Mouse (Mus musculus): ENCODE results near the gene Kcnk5. TPM values are rescaled to one million over a fixed set of nuclear protein-coding genes. Genes with fewer than 3 reads are reported as not detected.

The Kcnk5 gene
- polyA plus RNA-seq, 1 experiment: 6.1 TPM

GRCm38 (mm10) chr14:20173873-20174490 lies 7.6 kb downstream of the Kcnk5 start:
- TF ChIP-seq POLR2A (IDR thresholded peaks at IDR 0.05; ENCODE audit: control insufficient read depth, extremely low read depth, insufficient read depth, low read length, poor library complexity) (no peak), CTCF (IDR thresholded peaks at IDR 0.05; ENCODE audit: borderline replicate concordance, control insufficient read depth, extremely low read depth, insufficient read depth, low read length, poor library complexity) (no peak)
- no peaks in the 10 kb centered on the region for H3K36me3 ChIP-seq (ENCODE audit: control insufficient read depth, insufficient read depth, low read length)
- H3K27me3 ChIP-seq (ENCODE audit: control insufficient read depth, insufficient read depth, low read length): no peaks in the 10 kb centered on the region
- H3K27ac ChIP-seq (ENCODE audit: control insufficient read depth, insufficient read depth, low read length): peak overlapping the region; percentile 5; the same call in 1 of the 2 replicates
- DNase-seq: no peak
- peaks cover 35% of the 10 kb centered on the region for H3K4me1 ChIP-seq (replicated peaks; ENCODE audit: control insufficient read depth, insufficient read depth, low read length)
- no peak overlapping the region for H3K4me3 ChIP-seq (ENCODE audit: control insufficient read depth, insufficient read depth, low read length)
- WGBS: 36% methylated on average over 14 of the region's 14 CpGs

GRCm38 (mm10) chr14:20172924-20173323 lies 8.7 kb downstream of the Kcnk5 start:
- no peak for TF ChIP-seq POLR2A (IDR thresholded peaks at IDR 0.05; ENCODE audit: control insufficient read depth, extremely low read depth, insufficient read depth, low read length, poor library complexity)
- no peaks in the 10 kb centered on the region for H3K36me3 ChIP-seq (ENCODE audit: control insufficient read depth, insufficient read depth, low read length)
- peak overlapping the region; percentile 72 for H3K27ac ChIP-seq (ENCODE audit: control insufficient read depth, insufficient read depth, low read length)
- no peak overlapping the region for H3K4me3 ChIP-seq (ENCODE audit: control insufficient read depth, insufficient read depth, low read length)
- DNase-seq: no peak
- no peaks in the 10 kb centered on the region for H3K27me3 ChIP-seq (ENCODE audit: control insufficient read depth, insufficient read depth, low read length)
- peaks cover 33% of the 10 kb centered on the region for H3K4me1 ChIP-seq (replicated peaks; ENCODE audit: control insufficient read depth, insufficient read depth, low read length)
- WGBS: 37% methylated on average over 4 of the region's 4 CpGs

DNA sequence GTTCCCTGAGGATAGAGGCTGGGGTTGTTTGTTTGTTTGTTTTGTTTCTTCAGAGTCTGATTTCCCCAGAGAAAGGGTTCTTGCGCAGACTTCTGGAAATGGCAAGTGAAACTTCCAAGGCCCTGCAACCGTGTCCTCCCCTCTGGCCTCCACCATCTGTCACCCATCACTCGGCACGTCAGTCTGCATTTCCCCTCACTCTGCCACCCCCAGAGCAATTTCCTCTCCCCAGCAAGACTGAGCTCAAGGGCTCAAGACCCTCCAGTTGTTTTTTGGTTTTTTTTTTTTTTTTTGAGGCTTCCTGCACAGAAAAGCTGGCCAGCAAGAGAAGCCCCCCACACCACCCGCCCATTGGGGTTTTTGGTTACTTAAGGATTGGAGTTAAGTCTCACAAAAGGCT lies 9.1 kb downstream of the Kcnk5 start:
- H3K36me3 ChIP-seq (ENCODE audit: control insufficient read depth, insufficient read depth, low read length): no peaks in the 10 kb centered on the region
- no peak for DNase-seq
- H3K4me3 ChIP-seq (ENCODE audit: control insufficient read depth, insufficient read depth, low read length): no peak overlapping the region
- H3K4me1 ChIP-seq (replicated peaks; ENCODE audit: control insufficient read depth, insufficient read depth, low read length): peaks cover 29% of the 10 kb centered on the region
- 20% methylated on average over 5 of the region's 5 CpGs for WGBS
- peak overlapping the region; percentile 46; the same call in 1 of the 2 replicates for H3K27ac ChIP-seq (ENCODE audit: control insufficient read depth, insufficient read depth, low read length)
- no peak for TF ChIP-seq CTCF (IDR thresholded peaks at IDR 0.05; ENCODE audit: borderline replicate concordance, control insufficient read depth, extremely low read depth, insufficient read depth, low read length, poor library complexity)
- no peak for TF ChIP-seq POLR2A (IDR thresholded peaks at IDR 0.05; ENCODE audit: control insufficient read depth, extremely low read depth, insufficient read depth, low read length, poor library complexity)
- no peaks in the 10 kb centered on the region for H3K27me3 ChIP-seq (ENCODE audit: control insufficient read depth, insufficient read depth, low read length)

DNA sequence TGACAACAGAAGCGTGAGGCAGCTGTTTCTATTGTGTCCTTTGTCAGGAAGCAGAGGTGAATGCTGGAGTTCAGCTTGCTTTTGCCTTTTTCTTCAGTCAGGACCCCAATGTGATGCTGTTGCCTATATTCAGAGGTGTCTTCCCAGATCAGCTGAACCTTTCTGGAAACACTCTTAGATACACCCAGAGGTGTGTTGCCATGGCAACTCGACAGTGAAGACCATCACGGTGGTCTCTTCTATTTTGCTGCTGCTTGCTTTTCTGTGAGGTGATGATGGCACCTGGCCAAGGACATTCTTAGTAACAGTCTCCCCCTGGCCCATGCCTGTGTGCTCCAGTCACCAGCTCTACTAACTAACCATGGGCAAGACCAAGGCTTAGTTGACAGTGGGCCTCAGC lies 9.8 kb downstream of the Kcnk5 start:
- no peak overlapping the region for H3K27ac ChIP-seq (ENCODE audit: control insufficient read depth, insufficient read depth, low read length)
- no peaks in the 10 kb centered on the region for H3K36me3 ChIP-seq (ENCODE audit: control insufficient read depth, insufficient read depth, low read length)
- WGBS: 57% methylated on average over 3 of the region's 3 CpGs
- peaks cover 30% of the 10 kb centered on the region for H3K4me1 ChIP-seq (replicated peaks; ENCODE audit: control insufficient read depth, insufficient read depth, low read length)
- H3K27me3 ChIP-seq (ENCODE audit: control insufficient read depth, insufficient read depth, low read length): no peaks in the 10 kb centered on the region
- no peak for TF ChIP-seq POLR2A (IDR thresholded peaks at IDR 0.05; ENCODE audit: control insufficient read depth, extremely low read depth, insufficient read depth, low read length, poor library complexity)
- no peak for TF ChIP-seq CTCF (IDR thresholded peaks at IDR 0.05; ENCODE audit: borderline replicate concordance, control insufficient read depth, extremely low read depth, insufficient read depth, low read length, poor library complexity)
- H3K4me3 ChIP-seq (ENCODE audit: control insufficient read depth, insufficient read depth, low read length): no peak overlapping the region
- no peak for DNase-seq

DNA sequence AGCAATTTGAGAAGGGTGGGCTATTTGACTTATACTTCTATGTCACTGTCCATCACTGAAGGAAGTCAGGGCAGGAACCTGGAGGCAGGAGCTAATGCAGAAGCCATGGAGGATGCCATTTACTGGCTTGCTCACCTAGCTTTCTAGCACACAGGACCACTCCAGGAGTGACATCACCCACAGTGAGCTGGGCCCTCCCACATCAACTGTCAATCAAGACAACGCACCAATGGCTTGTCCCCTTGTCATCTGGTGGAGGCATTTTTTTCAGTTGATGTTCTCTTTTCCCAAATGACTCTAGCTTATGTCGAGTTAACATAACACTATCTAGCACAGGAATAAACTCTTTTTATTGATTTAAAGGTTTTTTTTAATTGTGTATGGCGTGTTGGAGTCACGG lies 12.4 kb downstream of the Kcnk5 start:
- WGBS: 95% methylated on average over 4 of the region's 4 CpGs
- no peaks in the 10 kb centered on the region for H3K36me3 ChIP-seq (ENCODE audit: control insufficient read depth, insufficient read depth, low read length)
- H3K4me1 ChIP-seq (replicated peaks; ENCODE audit: control insufficient read depth, insufficient read depth, low read length): peaks cover 29% of the 10 kb centered on the region

DNA sequence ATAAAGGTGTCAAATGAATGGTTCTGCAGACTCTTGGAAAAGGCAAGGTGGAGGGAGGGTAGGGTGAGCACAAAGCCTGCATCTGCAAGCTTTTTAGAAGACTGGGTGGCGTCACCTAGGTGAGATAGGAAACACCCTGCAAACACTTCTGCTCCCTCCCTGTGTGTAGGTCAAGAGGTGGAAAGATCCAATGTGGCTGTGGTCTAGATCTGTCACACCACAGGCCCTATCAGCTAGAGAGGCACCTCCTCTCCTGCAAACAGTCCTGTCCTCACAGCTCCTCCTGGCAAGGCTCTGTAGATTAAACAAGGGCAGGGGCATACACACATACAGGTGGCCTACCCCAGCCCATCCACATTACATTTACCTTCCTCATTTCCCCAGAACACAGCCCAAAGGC lies 13.1 kb downstream of the Kcnk5 start:
- H3K4me1 ChIP-seq (replicated peaks; ENCODE audit: control insufficient read depth, insufficient read depth, low read length): peaks cover 29% of the 10 kb centered on the region
- 80% methylated on average over 1 of the region's 1 CpGs for WGBS
- no peaks in the 10 kb centered on the region for H3K36me3 ChIP-seq (ENCODE audit: control insufficient read depth, insufficient read depth, low read length)
- no peak overlapping the region for H3K27ac ChIP-seq (ENCODE audit: control insufficient read depth, insufficient read depth, low read length)
- H3K4me3 ChIP-seq (ENCODE audit: control insufficient read depth, insufficient read depth, low read length): no peak overlapping the region
- DNase-seq: no peak
- no peak for TF ChIP-seq POLR2A (IDR thresholded peaks at IDR 0.05; ENCODE audit: control insufficient read depth, extremely low read depth, insufficient read depth, low read length, poor library complexity)
- no peak for TF ChIP-seq CTCF (IDR thresholded peaks at IDR 0.05; ENCODE audit: borderline replicate concordance, control insufficient read depth, extremely low read depth, insufficient read depth, low read length, poor library complexity)
- no peaks in the 10 kb centered on the region for H3K27me3 ChIP-seq (ENCODE audit: control insufficient read depth, insufficient read depth, low read length)

More for the DNA sequence above, 12.4 kb downstream of the Kcnk5 start:
- H3K4me3 ChIP-seq (ENCODE audit: control insufficient read depth, insufficient read depth, low read length): no peak overlapping the region
- TF ChIP-seq POLR2A (IDR thresholded peaks at IDR 0.05; ENCODE audit: control insufficient read depth, extremely low read depth, insufficient read depth, low read length, poor library complexity) (no peak), CTCF (IDR thresholded peaks at IDR 0.05; ENCODE audit: borderline replicate concordance, control insufficient read depth, extremely low read depth, insufficient read depth, low read length, poor library complexity) (no peak)
- H3K27ac ChIP-seq (ENCODE audit: control insufficient read depth, insufficient read depth, low read length): no peak overlapping the region
- no peak for DNase-seq
- H3K27me3 ChIP-seq (ENCODE audit: control insufficient read depth, insufficient read depth, low read length): no peaks in the 10 kb centered on the region

DNA sequence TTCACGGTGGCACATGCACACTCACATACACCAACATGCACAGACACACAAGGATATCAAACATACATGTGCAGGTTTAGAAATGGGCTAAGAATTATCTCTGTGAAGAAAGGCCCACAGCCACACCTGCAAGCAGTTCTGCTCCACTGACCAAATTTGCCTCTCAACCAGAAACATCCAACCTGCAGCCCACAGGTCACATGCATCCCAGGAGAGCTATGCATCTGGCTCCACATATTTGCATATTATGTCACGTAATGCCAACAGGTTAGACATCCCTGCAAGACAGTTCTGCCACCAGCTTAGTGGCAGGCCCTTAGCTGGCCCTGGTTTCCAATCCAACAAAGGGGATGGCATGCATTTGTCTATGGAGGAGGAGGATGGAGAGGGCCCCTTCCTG lies 13.6 kb downstream of the Kcnk5 start:
- TF ChIP-seq CTCF (IDR thresholded peaks at IDR 0.05; ENCODE audit: borderline replicate concordance, control insufficient read depth, extremely low read depth, insufficient read depth, low read length, poor library complexity) (no peak), POLR2A (IDR thresholded peaks at IDR 0.05; ENCODE audit: control insufficient read depth, extremely low read depth, insufficient read depth, low read length, poor library complexity) (no peak)
- no peak overlapping the region for H3K4me3 ChIP-seq (ENCODE audit: control insufficient read depth, insufficient read depth, low read length)
- no peaks in the 10 kb centered on the region for H3K27me3 ChIP-seq (ENCODE audit: control insufficient read depth, insufficient read depth, low read length)
- H3K4me1 ChIP-seq (replicated peaks; ENCODE audit: control insufficient read depth, insufficient read depth, low read length): peaks cover 25% of the 10 kb centered on the region
- no peak overlapping the region for H3K27ac ChIP-seq (ENCODE audit: control insufficient read depth, insufficient read depth, low read length)
- DNase-seq: no peak
- 96% methylated on average over 2 of the region's 2 CpGs for WGBS
- no peaks in the 10 kb centered on the region for H3K36me3 ChIP-seq (ENCODE audit: control insufficient read depth, insufficient read depth, low read length)

Data from thymus, adult 2 months (tissue).